Mouse (Mus musculus) forebrain, embryonic 11.5 days (tissue): ENCODE data around the gene Cep250. TPM values are rescaled to one million over a fixed set of nuclear protein-coding genes. Genes with fewer than 3 reads are reported as not detected.

Experiments used
- ATAC-seq: fragments of 200-750 bp; cut with Nextera tagmentation; replicated peaks from 2 replicates; pipeline ENCODE4 v1.8.0; 2017; ENCODE audit warnings: moderate TSS enrichment; ENCODE audit not compliant: low FRiP score
- DNase-seq: peaks from one replicate; pipeline ENCODE4 v3.0.0-alpha.2; 2017; ENCODE audit warnings: low spot score
- H3K27ac ChIP-seq: fragments of 300-500 bp; sonication (generic); 2 replicates; pipeline ENCODE4 v1.5.1; 2014; ENCODE audit warnings: low read depth, low read length
- H3K27me3 ChIP-seq: fragments of 300-500 bp; sonication (generic); 2 replicates; pipeline ENCODE4 v1.6.1; 2014; ENCODE audit warnings: mild to moderate bottlenecking, low read length, mixed read lengths; ENCODE audit not compliant: control insufficient read depth, insufficient read depth
- H3K36me3 ChIP-seq: fragments of 300-500 bp; sonication (generic); 2 replicates; pipeline ENCODE4 v1.6.1; 2014; ENCODE audit warnings: mild to moderate bottlenecking, low read length, moderate library complexity, mixed read lengths; ENCODE audit not compliant: control insufficient read depth, insufficient read depth
- H3K4me1 ChIP-seq: fragments of 300-500 bp; sonication (generic); replicated peaks from 2 replicates; pipeline ENCODE4 v1.6.1; 2014; ENCODE audit warnings: low read length, mixed read lengths; ENCODE audit not compliant: control insufficient read depth, insufficient read depth
- H3K4me2 ChIP-seq: fragments of 300-500 bp; sonication (generic); 2 replicates; pipeline ENCODE4 v1.6.1; 2014; ENCODE audit warnings: low read depth, mild to moderate bottlenecking, low read length, moderate library complexity, mixed read lengths; ENCODE audit not compliant: severe bottlenecking
- H3K4me3 ChIP-seq: fragments of 300-500 bp; sonication (generic); 2 replicates; pipeline ENCODE4 v1.5.1; 2014; ENCODE audit warnings: low read depth, low read length
- H3K9ac ChIP-seq: fragments of 300-500 bp; sonication (generic); 2 replicates; pipeline ENCODE4 v1.6.1; 2014; ENCODE audit warnings: low read length
- H3K9me3 ChIP-seq: fragments of 300-500 bp; sonication (generic); 2 replicates; pipeline ENCODE4 v1.6.1; 2016; ENCODE audit warnings: low read length, mixed read lengths; ENCODE audit not compliant: control insufficient read depth
- WGBS: fragments of 180-500 bp; shearing (Covaris S2); extraction: QIAGEN DNeasy Blood & Tissue Kit; methylation state at CpG from one replicate; pipeline ENCODE4 v1.1.7; 2014; 5-methylcytosine and 5-hydroxymethylcytosine counted together
- polyA plus RNA-seq: library from polyadenylated mRNA; unstranded; fragments of >200 nt; fragmentation: Nextera tagmentation; extraction: Ambion mirVana; gene quantifications from 2 replicates; pipeline ENCODE4 v1.2.1, GENCODE M21; 2014

Gene Cep250
- polyA plus RNA-seq, 1 experiment from 2014 or later = 28.8 TPM

DNA sequence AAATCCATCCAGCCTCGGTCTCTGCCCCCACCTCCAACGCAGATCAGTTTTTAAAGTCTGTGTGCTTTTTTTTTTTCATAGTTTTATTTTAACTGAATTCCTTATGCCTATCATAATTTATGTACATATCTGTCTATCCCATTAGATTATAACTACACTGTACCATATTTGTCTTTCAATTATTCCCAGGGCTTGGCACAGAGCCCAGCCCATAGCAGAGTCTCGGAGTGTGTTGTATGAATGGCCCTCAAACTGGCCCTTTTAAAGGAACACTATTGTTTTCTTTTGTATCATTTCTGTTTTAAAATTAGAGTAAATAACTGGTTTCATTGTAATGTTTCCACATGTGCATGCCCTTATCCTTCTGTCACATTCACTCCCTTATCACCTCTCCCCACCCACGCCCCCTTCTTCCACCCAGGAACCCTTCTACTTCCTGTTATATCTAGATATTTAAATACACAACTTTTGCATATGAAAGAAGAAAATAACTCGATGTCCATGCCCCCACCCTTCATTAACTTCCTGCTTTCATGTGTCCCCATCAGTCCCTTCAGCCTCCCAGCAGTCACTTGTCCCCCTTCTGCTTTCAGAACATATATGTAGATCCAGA, 8.8 kb upstream of the Cep250 start:
- WGBS = 76% methylated on average over 5 of the region's 5 CpGs
- no peak overlapping the region for H3K27ac ChIP-seq
- no peak for ATAC-seq

DNA sequence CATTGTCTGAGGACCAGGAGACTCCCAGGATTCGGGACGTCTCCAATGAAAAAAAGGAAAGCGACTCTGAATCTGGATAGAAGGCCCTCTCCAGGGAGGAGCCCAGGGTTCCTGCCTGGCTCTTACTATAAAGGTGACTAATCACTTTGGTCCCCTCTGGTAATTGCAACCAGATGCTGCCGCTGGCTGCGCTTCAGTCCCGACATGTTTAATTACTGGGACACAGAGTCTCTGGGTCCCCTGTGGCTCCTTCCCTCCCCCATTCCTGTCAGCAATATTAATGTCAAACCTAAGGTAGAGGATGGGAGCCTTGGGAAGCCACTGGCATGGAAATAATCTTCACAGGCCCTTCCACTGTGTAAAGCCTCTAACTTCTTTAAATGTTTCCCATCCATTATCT, 6.9 kb upstream of the Cep250 start:
- no peak for DNase-seq
- Histone ChIP-seq H3K4me2 (no peak overlapping the region), H3K27me3 (no peaks in the 10 kb centered on the region), H3K4me1 (peaks cover 5% of the 10 kb centered on the region), H3K36me3 (no peaks in the 10 kb centered on the region), H3K27ac (no peak overlapping the region), H3K4me3 (no peak overlapping the region), H3K9ac (no peak overlapping the region; the same call in 1 of the 2 replicates), H3K9me3 (no peaks in the 10 kb centered on the region)
- WGBS = 33% methylated on average over 6 of the region's 6 CpGs
- no peak for ATAC-seq

More for the DNA sequence above, 8.8 kb upstream of the Cep250 start:
- Histone ChIP-seq H3K4me1 (peaks cover 11% of the 10 kb centered on the region), H3K4me2 (no peak overlapping the region), H3K9me3 (no peaks in the 10 kb centered on the region), H3K9ac (no peak overlapping the region), H3K27me3 (no peaks in the 10 kb centered on the region), H3K36me3 (no peaks in the 10 kb centered on the region), H3K4me3 (no peak overlapping the region)
- DNase-seq = no peak

DNA sequence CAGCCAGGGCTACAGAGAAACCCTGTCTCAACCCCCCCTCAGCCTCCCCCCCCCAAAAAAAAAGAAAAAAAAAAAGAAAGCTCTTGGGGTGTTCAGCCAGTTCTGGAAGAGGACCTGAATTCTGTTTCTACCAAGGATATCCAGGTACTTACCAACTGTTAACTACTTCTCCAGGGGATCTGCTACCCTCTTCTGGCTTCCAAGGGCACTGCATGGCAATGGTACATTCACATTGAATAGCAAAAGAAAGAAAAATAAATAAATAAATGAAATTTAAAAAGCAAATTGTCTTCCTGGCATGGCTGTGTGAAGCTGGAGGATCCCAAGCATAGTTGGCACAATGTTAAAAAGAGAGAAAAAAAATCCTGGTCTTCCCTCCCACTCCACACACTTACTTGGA, 4.3 kb upstream of the Cep250 start:
- no peaks in the 10 kb centered on the region for H3K9me3 ChIP-seq
- no peak overlapping the region for H3K27ac ChIP-seq
- H3K4me3 ChIP-seq = no peak overlapping the region
- H3K9ac ChIP-seq = no peak overlapping the region
- DNase-seq (no peak), ATAC-seq (no peak)
- 0 out of 2 replicates have a peak, but pooled peaks cover 2% of the 10 kb centered on the region for H3K4me1 ChIP-seq
- H3K27me3 ChIP-seq = no peaks in the 10 kb centered on the region
- no peaks in the 10 kb centered on the region for H3K36me3 ChIP-seq
- H3K4me2 ChIP-seq = no peak overlapping the region

DNA sequence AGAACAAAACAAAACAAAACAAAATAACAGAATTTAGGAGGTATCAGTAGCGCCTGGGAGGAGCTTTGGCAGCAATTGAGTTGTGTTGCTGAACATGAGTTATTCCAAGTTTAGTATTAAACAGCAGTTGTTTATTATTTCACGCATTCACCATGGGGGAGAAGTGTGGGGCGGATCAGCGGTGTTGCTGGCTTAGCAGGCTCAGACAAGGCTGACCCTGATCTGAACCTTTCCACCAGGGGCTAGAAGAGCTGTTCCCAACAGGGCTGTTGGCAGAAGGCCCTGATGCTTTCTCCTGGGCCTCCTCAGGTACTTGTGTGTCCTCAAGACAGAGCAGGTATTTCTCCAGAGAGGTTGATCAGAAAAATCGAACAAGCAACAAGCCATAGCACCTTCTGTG, 3.7 kb downstream of the Cep250 start:
- Histone ChIP-seq H3K9ac (no peak overlapping the region), H3K4me3 (no peak overlapping the region), H3K4me1 (no peaks in the 10 kb centered on the region), H3K36me3 (peaks cover 7% of the 10 kb centered on the region; the same call in 1 of the 2 replicates), H3K27ac (no peak overlapping the region), H3K9me3 (no peaks in the 10 kb centered on the region), H3K27me3 (no peaks in the 10 kb centered on the region), H3K4me2 (no peak overlapping the region)
- DNase-seq (no peak), ATAC-seq (no peak)
- 93% methylated on average over 5 of the region's 5 CpGs for WGBS

DNA sequence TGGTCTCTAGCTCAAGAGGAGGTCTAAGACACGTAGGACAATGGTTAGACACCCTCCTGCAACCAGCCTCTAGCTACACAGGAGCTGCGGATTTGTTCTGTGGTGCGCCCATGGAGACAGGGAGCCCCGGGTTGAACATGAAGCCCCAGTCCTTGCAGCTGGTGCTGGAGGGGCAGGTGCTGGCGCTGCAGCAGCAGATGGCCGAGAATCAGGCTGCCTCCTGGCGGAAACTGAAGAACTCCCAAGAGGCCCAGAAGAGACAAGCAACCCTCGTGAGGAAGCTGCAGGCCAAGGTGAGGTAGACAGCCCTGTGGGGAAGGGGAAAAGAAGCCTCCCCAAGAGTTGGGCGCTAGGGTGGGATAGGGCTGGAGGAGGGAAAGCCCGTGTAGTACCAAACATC, 5.6 kb downstream of the Cep250 start:
- no peaks in the 10 kb centered on the region for H3K4me1 ChIP-seq
- no peak overlapping the region for H3K27ac ChIP-seq
- no peak overlapping the region for H3K4me3 ChIP-seq
- no peak overlapping the region for H3K9ac ChIP-seq
- no peaks in the 10 kb centered on the region for H3K9me3 ChIP-seq
- H3K4me2 ChIP-seq = no peak overlapping the region
- H3K36me3 ChIP-seq = peaks cover 12% of the 10 kb centered on the region
- H3K27me3 ChIP-seq = no peaks in the 10 kb centered on the region
- 86% methylated on average over 10 of the region's 10 CpGs for WGBS
- ATAC-seq = no peak
- DNase-seq = no peak

DNA sequence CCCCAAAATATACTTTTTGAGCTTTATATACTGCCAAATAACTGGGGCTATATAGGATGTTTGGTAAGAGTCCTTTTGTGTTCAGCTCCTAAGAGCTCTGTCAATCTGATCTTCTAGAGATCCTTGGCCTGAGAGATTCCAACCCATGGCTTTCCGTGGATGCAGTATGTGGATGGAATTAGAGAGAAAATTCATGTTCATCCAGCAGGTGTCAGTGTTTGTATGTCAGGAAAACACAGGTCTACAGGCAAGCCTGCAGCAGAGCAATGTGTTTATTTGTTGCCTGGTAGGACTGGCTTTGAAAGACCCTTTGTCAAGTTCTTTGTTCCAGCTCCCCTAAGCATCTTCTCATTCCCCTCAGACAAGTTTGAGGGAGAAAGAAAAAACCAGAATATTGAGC, 6.7 kb downstream of the Cep250 start:
- no peak for DNase-seq
- no peaks in the 10 kb centered on the region for H3K4me1 ChIP-seq
- H3K4me2 ChIP-seq = no peak overlapping the region

DNA sequence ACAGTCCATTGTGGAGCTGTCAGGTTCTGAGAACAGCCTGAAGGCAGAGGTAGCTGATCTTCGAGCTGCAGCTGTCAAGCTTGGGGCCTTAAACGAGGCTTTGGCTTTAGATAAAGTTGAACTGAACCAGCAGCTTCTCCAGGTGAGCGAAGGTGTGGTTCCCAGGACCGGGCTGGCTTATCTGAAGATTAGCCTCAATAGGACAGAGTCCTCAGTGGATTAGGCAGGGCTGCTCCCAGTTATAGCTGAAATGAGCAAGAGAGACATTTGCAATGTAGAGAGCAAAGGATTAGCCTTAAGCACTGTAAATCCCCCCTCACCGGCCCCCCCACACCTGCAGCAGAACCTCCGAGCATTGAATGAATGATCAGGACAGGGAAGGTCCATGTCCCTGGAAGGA, 17.1 kb downstream of the Cep250 start:
- 83% methylated on average over 6 of the region's 6 CpGs for WGBS

More for the DNA sequence above, 6.7 kb downstream of the Cep250 start:
- Histone ChIP-seq H3K36me3 (peaks cover 15% of the 10 kb centered on the region), H3K4me3 (no peak overlapping the region), H3K27ac (no peak overlapping the region), H3K9ac (no peak overlapping the region), H3K9me3 (no peaks in the 10 kb centered on the region), H3K27me3 (no peaks in the 10 kb centered on the region)
- ATAC-seq = no peak
- 56% methylated on average over 1 of the region's 1 CpGs for WGBS

DNA sequence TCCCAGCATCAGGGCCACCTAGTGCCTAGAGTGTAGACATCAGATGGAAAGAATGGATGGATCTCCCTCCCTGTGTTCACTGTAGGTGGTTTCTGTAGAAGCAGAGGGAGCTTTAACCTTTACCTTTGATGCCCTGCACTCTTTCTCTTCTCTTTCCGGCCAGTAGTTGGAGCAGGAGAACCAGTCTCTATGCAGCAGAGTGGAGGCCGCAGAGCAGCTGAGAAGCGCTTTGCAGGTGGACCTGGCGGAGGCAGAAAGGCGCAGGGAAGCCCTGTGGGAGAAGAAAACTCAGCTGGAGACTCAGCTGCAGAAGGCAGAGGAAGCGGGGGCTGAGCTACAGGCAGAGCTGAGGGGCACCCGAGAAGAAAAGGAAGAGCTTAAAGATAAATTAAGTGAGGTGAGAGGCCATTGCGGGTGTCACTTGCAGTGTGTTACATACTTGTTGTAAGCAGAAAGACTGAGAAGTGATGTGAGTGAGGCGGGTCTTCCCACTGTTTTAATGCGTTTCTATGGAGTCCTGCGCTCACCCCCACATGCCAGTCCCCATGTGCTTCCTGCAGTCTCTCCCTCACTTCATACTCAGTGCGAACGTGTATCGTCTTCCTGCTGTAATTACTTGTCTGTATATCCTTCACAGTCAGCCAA, 18.0 kb downstream of the Cep250 start:
- H3K36me3 ChIP-seq = peaks cover 20% of the 10 kb centered on the region; the same call in 1 of the 2 replicates
- WGBS = 79% methylated on average over 14 of the region's 14 CpGs
- H3K4me2 ChIP-seq = no peak overlapping the region
- H3K27me3 ChIP-seq = no peaks in the 10 kb centered on the region
- H3K9me3 ChIP-seq = no peaks in the 10 kb centered on the region
- H3K27ac ChIP-seq = no peak overlapping the region
- no peak overlapping the region for H3K4me3 ChIP-seq
- no peak overlapping the region for H3K9ac ChIP-seq
- ATAC-seq (no peak), DNase-seq (no peak)
- no peaks in the 10 kb centered on the region for H3K4me1 ChIP-seq

More for the DNA sequence above, 17.1 kb downstream of the Cep250 start:
- Histone ChIP-seq H3K27ac (no peak overlapping the region), H3K4me2 (no peak overlapping the region), H3K27me3 (no peaks in the 10 kb centered on the region), H3K9me3 (no peaks in the 10 kb centered on the region), H3K4me3 (no peak overlapping the region), H3K9ac (no peak overlapping the region), H3K36me3 (peaks cover 20% of the 10 kb centered on the region; the same call in 1 of the 2 replicates), H3K4me1 (no peaks in the 10 kb centered on the region)
- ATAC-seq (no peak), DNase-seq (no peak)
